In the genomic region with DNA sequence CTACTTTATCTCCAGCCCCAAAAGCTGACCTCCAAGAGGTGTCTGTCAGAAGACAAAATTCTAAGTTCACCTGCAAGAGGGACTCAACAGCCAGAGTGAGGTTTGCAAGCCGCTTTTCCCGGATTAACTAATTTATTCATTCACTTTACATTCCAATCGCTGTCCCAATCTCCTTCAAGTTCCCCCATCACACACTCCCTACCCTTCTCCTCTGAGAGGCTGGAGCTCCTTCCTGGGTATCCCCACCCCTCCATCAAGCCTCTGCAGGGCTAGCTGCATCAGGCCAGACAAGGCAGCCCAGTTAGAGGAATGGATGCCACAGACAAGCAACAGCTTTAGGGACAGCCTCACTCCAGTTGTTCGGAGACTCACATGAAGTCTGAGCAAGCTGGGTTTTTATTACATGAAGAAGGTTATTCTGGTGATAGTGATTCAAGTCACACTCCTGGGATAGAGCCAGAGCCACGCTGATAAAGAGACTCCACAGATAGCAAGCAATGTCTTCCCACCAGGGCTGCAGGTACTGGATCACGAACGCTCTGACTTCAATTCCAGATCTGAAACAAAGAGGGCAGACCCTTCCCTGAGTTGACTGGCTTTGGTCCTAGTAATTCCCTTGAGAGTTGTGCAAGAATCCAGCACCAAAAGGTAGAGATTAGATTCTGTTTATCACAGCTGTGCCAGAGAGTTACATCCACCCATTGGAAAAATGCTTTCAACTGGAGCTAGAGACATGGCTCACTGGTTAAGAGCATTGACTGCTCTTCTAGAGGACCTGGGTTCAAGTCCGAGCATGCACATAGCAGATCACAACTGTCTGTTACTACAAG, we compare ENCODE assay signal across 15 mouse cellular contexts.
DNase-seq lines count a peak whose midpoint lies in the region; TF ChIP-seq lines count a peak whose summit lies in the region.
"Had no signal": no experiment of that assay in that cellular context is flagged by ENCODE, and none has a peak within 500 bp of the region (broad histone marks: within the 10 kb centered on the region; RNA-seq: fewer than 3 reads in every experiment).

No protein-coding gene starts in this region.

- no peak overlapping the region for H3K27ac ChIP-seq in layer of hippocampus, adult 2 months
- H3K27ac ChIP-seq: embryonic facial prominence, embryonic 13.5 days; heart, adult 2 months; heart, embryonic 15.5 days; hindbrain, embryonic 10.5 days; hindbrain, embryonic 15.5 days had no signal

- intact Hi-C loops in heart, postnatal 10 days (cut with DNase I) = no loop called here

- H3K4me3 ChIP-seq in layer of hippocampus, adult 2 months = no peak overlapping the region
- H3K4me3 ChIP-seq: embryonic facial prominence, embryonic 13.5 days; heart, adult 2 months; heart, embryonic 15.5 days; hindbrain, embryonic 10.5 days; hindbrain, embryonic 15.5 days had no signal

- TF ChIP-seq CTCF in layer of hippocampus, adult 2 months (conservative IDR thresholded peaks at IDR 0.05) = no peak

- peak; percentile 71 for DNase-seq in heart, adult 11 months
- DNase-seq in heart, postnatal 10 days = no peak
- DNase-seq in 3T3-L1 (ENCODE audit: low read depth, low spot score) (peak; percentile 41), ES-CJ7 (ENCODE audit: low read depth, low spot score) (peak; percentile 65), adipocyte (ENCODE audit: low spot score) (peak; percentile 41)
- no peak for DNase-seq in layer of hippocampus, adult 2 months (ENCODE audit: low spot score in 2 of 2)
- DNase-seq: B cell, adult 2 months; cerebellum, adult 18-20 months; cerebellum, adult 9-11 months; cerebellum, postnatal 36 days; heart, adult 2 months had no signal

Comparison
In these comparisons a context has a peak if more than half of its experiments do, and no peak if none do; other contexts are left out.
1. DNase-seq: peak in heart, adult 11 months (single experiment), 3T3-L1 (single experiment), ES-CJ7 (single experiment) and adipocyte (single experiment); none in heart, postnatal 10 days (0 of 2) and layer of hippocampus, adult 2 months (0 of 2).